Mouse (Mus musculus) kidney, postnatal 4 days (tissue): ENCODE results near the gene Trip4.

Source experiments
- DNase-seq, 2 experiments: peaks; one replicate each; pipeline ENCODE4 v3.0.0; 2021; ENCODE audit warnings: mixed read lengths in 2 of 2

The Trip4 gene

GRCm38 (mm10) chr9:65833640-65834039 lies 75.0 kb downstream of the Trip4 start:
- DNase-seq = no peak

- no peak for DNase-seq
Observed at GRCm38 (mm10) chr9:65833230-65833629, 75.4 kb downstream of the Trip4 start.

GRCm38 (mm10) chr9:65832041-65832440 lies 76.6 kb downstream of the Trip4 start:
- DNase-seq = no peak

- DNase-seq = no peak
Observed at GRCm38 (mm10) chr9:65831164-65831563, 77.4 kb downstream of the Trip4 start.

GRCm38 (mm10) chr9:65830255-65830654 lies 78.3 kb downstream of the Trip4 start:
- no peak for DNase-seq

- DNase-seq = peak; percentile 62 to 71
Observed at GRCm38 (mm10) chr9:65829410-65829809, 79.2 kb downstream of the Trip4 start.

- no peak for DNase-seq
Observed at GRCm38 (mm10) chr9:65828511-65828910, 80.1 kb downstream of the Trip4 start.

- DNase-seq = no peak
Observed at GRCm38 (mm10) chr9:65828016-65828403, 80.6 kb downstream of the Trip4 start.

- DNase-seq = peak; percentile 98 to 99
Observed at GRCm38 (mm10) chr9:65827344-65828015, 81.1 kb downstream of the Trip4 start, which contains the start of gene Zfp609. Gene Zfp609, minus strand, starts transcription at chr9:65827564.

GRCm38 (mm10) chr9:65826588-65827343 lies 81.8 kb downstream of the Trip4 start:
- peak; percentile 68 to 77 for DNase-seq

GRCm38 (mm10) chr9:65826226-65826587 lies 82.4 kb downstream of the Trip4 start:
- DNase-seq = peak in 1 of 2 experiments; percentile 8

GRCm38 (mm10) chr9:65823716-65824462 lies 84.7 kb downstream of the Trip4 start:
- no peak for DNase-seq

GRCm38 (mm10) chr9:65822011-65822410 lies 86.6 kb downstream of the Trip4 start:
- no peak for DNase-seq

- DNase-seq = no peak
Observed at GRCm38 (mm10) chr9:65820301-65820700, 88.3 kb downstream of the Trip4 start.

- no peak for DNase-seq
Observed at GRCm38 (mm10) chr9:65818402-65818801, 90.2 kb downstream of the Trip4 start.

- no peak for DNase-seq
Observed at GRCm38 (mm10) chr9:65812841-65813240, 95.8 kb downstream of the Trip4 start.

- DNase-seq = no peak
Observed at GRCm38 (mm10) chr9:65811784-65812183, 96.8 kb downstream of the Trip4 start.

GRCm38 (mm10) chr9:65807818-65808217 lies 100.8 kb downstream of the Trip4 start:
- DNase-seq = no peak

- DNase-seq = no peak
Observed at GRCm38 (mm10) chr9:65807251-65807650, 101.3 kb downstream of the Trip4 start.

GRCm38 (mm10) chr9:65799770-65800169 lies 108.8 kb downstream of the Trip4 start:
- no peak for DNase-seq

- DNase-seq = no peak
Observed at GRCm38 (mm10) chr9:65795651-65796050, 112.9 kb downstream of the Trip4 start.

GRCm38 (mm10) chr9:65794313-65794712 lies 114.3 kb downstream of the Trip4 start:
- no peak for DNase-seq

GRCm38 (mm10) chr9:65793506-65793905 lies 115.1 kb downstream of the Trip4 start:
- DNase-seq = no peak

GRCm38 (mm10) chr9:65793086-65793485 lies 115.5 kb downstream of the Trip4 start:
- no peak for DNase-seq
